In genomic region chr12:69968154-69968553, GRCm38 (mm10) we compare ENCODE assay signal across 13 mouse cellular contexts. TPM values are rescaled to one million over a fixed set of nuclear protein-coding genes. Genes with fewer than 3 reads are reported as not detected.
DNase-seq lines count a peak whose midpoint lies in the region; ATAC-seq and TF ChIP-seq lines count a peak whose summit lies in the region.
"Had no signal": no experiment of that assay in that cellular context is flagged by ENCODE, and none has a peak within 500 bp of the region (broad histone marks: within the 10 kb centered on the region; RNA-seq: fewer than 3 reads in every experiment).

No protein-coding gene starts in this region.

- no peaks in the 10 kb centered on the region for H3K27me3 ChIP-seq in hindbrain, postnatal 0 days (ENCODE audit: insufficient read depth, low read length)
- H3K27me3 ChIP-seq in hindbrain, embryonic 13.5 days = no peaks in the 10 kb centered on the region
- no peaks in the 10 kb centered on the region for H3K27me3 ChIP-seq in midbrain, postnatal 0 days (ENCODE audit: insufficient read depth, low read length)
- no peaks in the 10 kb centered on the region for H3K27me3 ChIP-seq in midbrain, embryonic 10.5 days (ENCODE audit: low read depth, poor library complexity, severe bottlenecking)
- H3K27me3 ChIP-seq: embryonic facial prominence, embryonic 15.5 days had no signal

- no peak overlapping the region for H3K4me2 ChIP-seq in hindbrain, postnatal 0 days (ENCODE audit: low read depth, low read length)
- no peak overlapping the region for H3K4me2 ChIP-seq in hindbrain, embryonic 13.5 days
- no peak overlapping the region for H3K4me2 ChIP-seq in midbrain, postnatal 0 days (ENCODE audit: low read depth, low read length, poor library complexity, severe bottlenecking)
- H3K4me2 ChIP-seq: embryonic facial prominence, embryonic 15.5 days had no signal

- peak; percentile 30 to 33 for DNase-seq in cerebellum, postnatal 10 days
- DNase-seq in cerebellum, adult 11 months = no peak
- peak; percentile 42 for DNase-seq in hindbrain, postnatal 0 days (ENCODE audit: low spot score)
- peak; percentile 52 for DNase-seq in midbrain, postnatal 0 days (ENCODE audit: low spot score)
- no peak for DNase-seq in midbrain, embryonic 10.5 days (ENCODE audit: low spot score)
- DNase-seq in adrenal gland, postnatal 36 days = no peak
- DNase-seq in embryo, embryonic 9.5 days (ENCODE audit: extremely low spot score) = no peak
- DNase-seq: adrenal gland, postnatal 25 days; cerebellum, adult 2 months; kidney, adult 2 months; liver, postnatal 0 days had no signal

- H3K9ac ChIP-seq in hindbrain, postnatal 0 days (replicated peaks; ENCODE audit: low read length) = no peak overlapping the region
- H3K9ac ChIP-seq in hindbrain, embryonic 13.5 days = no peak overlapping the region
- no peak overlapping the region for H3K9ac ChIP-seq in midbrain, postnatal 0 days (replicated peaks; ENCODE audit: low read length, poor library complexity, severe bottlenecking)
- H3K9ac ChIP-seq: embryonic facial prominence, embryonic 15.5 days; liver, postnatal 0 days had no signal

- WGBS in hindbrain, postnatal 0 days = 60% methylated on average over 5 of the region's 5 CpGs
- 73% methylated on average over 5 of the region's 5 CpGs for WGBS in hindbrain, embryonic 13.5 days
- 72% methylated on average over 5 of the region's 5 CpGs for WGBS in midbrain, postnatal 0 days
- WGBS in midbrain, embryonic 10.5 days = 81% methylated on average over 5 of the region's 5 CpGs

- no peaks in the 10 kb centered on the region for H3K9me3 ChIP-seq in hindbrain, postnatal 0 days (ENCODE audit: low read length)
- H3K9me3 ChIP-seq in hindbrain, embryonic 13.5 days = no peaks in the 10 kb centered on the region
- H3K9me3 ChIP-seq in midbrain, postnatal 0 days (ENCODE audit: low read length) = no peaks in the 10 kb centered on the region
- H3K9me3 ChIP-seq in midbrain, embryonic 10.5 days (replicated peaks) = no peaks in the 10 kb centered on the region
- H3K9me3 ChIP-seq: embryonic facial prominence, embryonic 15.5 days had no signal

- H3K36me3 ChIP-seq in hindbrain, postnatal 0 days (ENCODE audit: insufficient read depth, low read length) = peaks cover 19% of the 10 kb centered on the region
- peaks cover 76% of the 10 kb centered on the region for H3K36me3 ChIP-seq in hindbrain, embryonic 13.5 days
- peaks cover 29% of the 10 kb centered on the region for H3K36me3 ChIP-seq in midbrain, postnatal 0 days (ENCODE audit: insufficient read depth, low read length)
- peaks cover 100% of the 10 kb centered on the region for H3K36me3 ChIP-seq in midbrain, embryonic 10.5 days

- H3K4me1 ChIP-seq in hindbrain, postnatal 0 days (ENCODE audit: insufficient read depth, low read length) = no peaks in the 10 kb centered on the region
- H3K4me1 ChIP-seq in hindbrain, embryonic 13.5 days (replicated peaks) = no peaks in the 10 kb centered on the region
- no peaks in the 10 kb centered on the region for H3K4me1 ChIP-seq in midbrain, postnatal 0 days (ENCODE audit: insufficient read depth, low read length)
- H3K4me1 ChIP-seq in midbrain, embryonic 10.5 days = no peaks in the 10 kb centered on the region
- H3K4me1 ChIP-seq: embryonic facial prominence, embryonic 15.5 days had no signal

- peak; percentile 69 for ATAC-seq in hindbrain, postnatal 0 days
- no peak for ATAC-seq in hindbrain, embryonic 13.5 days (ENCODE audit: low FRiP score)
- ATAC-seq in midbrain, postnatal 0 days (ENCODE audit: low FRiP score) = no peak
- ATAC-seq: liver, postnatal 0 days had no signal

- no peak for TF ChIP-seq CTCF in hindbrain, postnatal 0 days (IDR thresholded peaks at IDR 0.05; ENCODE audit: low read depth)
- no peak for TF ChIP-seq CTCF in midbrain, postnatal 0 days (IDR thresholded peaks at IDR 0.05)

- H3K4me3 ChIP-seq in hindbrain, postnatal 0 days (ENCODE audit: low read length) = no peak overlapping the region
- H3K4me3 ChIP-seq in hindbrain, embryonic 13.5 days = no peak overlapping the region
- no peak overlapping the region for H3K4me3 ChIP-seq in midbrain, postnatal 0 days (ENCODE audit: low read depth, low read length)
- H3K4me3 ChIP-seq in midbrain, embryonic 10.5 days = no peak overlapping the region
- H3K4me3 ChIP-seq: embryonic facial prominence, embryonic 15.5 days had no signal

- H3K27ac ChIP-seq in hindbrain, postnatal 0 days = no peak overlapping the region
- H3K27ac ChIP-seq in hindbrain, embryonic 13.5 days = no peak overlapping the region
- no peak overlapping the region for H3K27ac ChIP-seq in midbrain, postnatal 0 days (ENCODE audit: low read depth, low read length)
- H3K27ac ChIP-seq in midbrain, embryonic 10.5 days (replicated peaks) = no peak overlapping the region
- H3K27ac ChIP-seq: embryonic facial prominence, embryonic 15.5 days had no signal

RNA-seq across cellular contexts. Expression of gene Sav1, which starts 18.6 kb away (rescaled TPM):
- 15.6 and 20.8 TPM in 2 replicates for total RNA-seq in hindbrain, postnatal 0 days (2014; rRNA removed)
- polyA plus RNA-seq in hindbrain, postnatal 0 days (2015; fragmentation: Nextera tagmentation; extraction: Ambion mirVana) = 2.4 and 2.5 TPM in 2 replicates
- polyA plus RNA-seq in hindbrain, embryonic 13.5 days (2015; fragmentation: Nextera tagmentation; extraction: Ambion mirVana) = 1.6 and 2.7 TPM in 2 replicates
- 16.0 and 17.8 TPM in 2 replicates for total RNA-seq in midbrain, postnatal 0 days (2014; rRNA removed)
- 1.9 and 2.0 TPM in 2 replicates for polyA plus RNA-seq in midbrain, postnatal 0 days (2015; fragmentation: Nextera tagmentation; extraction: Ambion mirVana)
- polyA plus RNA-seq in midbrain, embryonic 10.5 days (2016; fragmentation: Nextera tagmentation; extraction: Ambion mirVana) = 2.4 and 3.9 TPM in 2 replicates
- 10 to 100 TPM; 47.0 to 57.7 TPM for total RNA-seq in adrenal gland, postnatal 36 days (2021)

Comparison
In these comparisons a context has a peak if more than half of its experiments do, and no peak if none do; other contexts are left out.
1. DNase-seq: peak in cerebellum, postnatal 10 days (2 of 2), hindbrain, postnatal 0 days (single experiment) and midbrain, postnatal 0 days (single experiment); none in cerebellum, adult 11 months (single experiment), midbrain, embryonic 10.5 days (single experiment), adrenal gland, postnatal 36 days (0 of 2) and embryo, embryonic 9.5 days (single experiment).